Mouse (Mus musculus): ENCODE measurements around the gene Cachd1. TPM values are rescaled to one million over a fixed set of nuclear protein-coding genes. Genes with fewer than 3 reads are reported as not detected.

Cachd1 gene
- polyA plus RNA-seq, 1 experiment from 2014 or later, result 7.0 TPM

DNA sequence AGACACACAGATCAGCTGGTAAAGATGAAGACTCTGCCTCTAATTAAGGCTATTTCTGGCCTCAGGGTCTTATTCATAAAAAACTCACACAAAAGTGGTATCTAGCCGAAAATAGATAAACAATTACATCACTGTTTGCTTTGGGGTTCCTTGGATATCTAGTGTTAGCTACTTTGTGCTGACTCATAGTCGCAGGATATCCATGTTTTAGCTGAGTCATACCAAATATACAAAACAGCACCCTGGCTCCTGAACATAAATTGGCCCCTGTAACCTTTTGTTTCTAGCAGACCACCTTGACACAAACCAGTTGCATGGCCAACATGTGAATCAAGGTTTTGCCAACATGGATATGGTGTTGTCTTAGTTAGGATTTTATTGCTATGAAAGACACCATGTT is 24.2 kb upstream of the Cachd1 start:
- Histone ChIP-seq H3K9ac (ENCODE audit: low read length) (no peak overlapping the region), H3K4me3 (ENCODE audit: low read depth, low read length) (no peak overlapping the region), H3K4me2 (replicated peaks; ENCODE audit: low read depth) (no peak overlapping the region), H3K27me3 (ENCODE audit: control insufficient read depth, insufficient read depth, low read length) (no peaks in the 10 kb centered on the region), H3K4me1 (replicated peaks; ENCODE audit: control insufficient read depth, insufficient read depth) (no peaks in the 10 kb centered on the region), H3K9me3 (ENCODE audit: control insufficient read depth, low read length) (no peaks in the 10 kb centered on the region), H3K27ac (replicated peaks) (no peak overlapping the region), H3K36me3 (ENCODE audit: control insufficient read depth, insufficient read depth, low read length) (no peaks in the 10 kb centered on the region)
- 41% methylated on average over 2 of the region's 2 CpGs for WGBS
- TF ChIP-seq EP300 (optimal IDR thresholded peaks at IDR 0.05) (no peak), CTCF (IDR thresholded peaks at IDR 0.05; ENCODE audit: low read depth) (no peak)
- no peak for DNase-seq (ENCODE audit: low spot score)
- no peak for ATAC-seq (ENCODE audit: low FRiP score, low TSS enrichment)

DNA sequence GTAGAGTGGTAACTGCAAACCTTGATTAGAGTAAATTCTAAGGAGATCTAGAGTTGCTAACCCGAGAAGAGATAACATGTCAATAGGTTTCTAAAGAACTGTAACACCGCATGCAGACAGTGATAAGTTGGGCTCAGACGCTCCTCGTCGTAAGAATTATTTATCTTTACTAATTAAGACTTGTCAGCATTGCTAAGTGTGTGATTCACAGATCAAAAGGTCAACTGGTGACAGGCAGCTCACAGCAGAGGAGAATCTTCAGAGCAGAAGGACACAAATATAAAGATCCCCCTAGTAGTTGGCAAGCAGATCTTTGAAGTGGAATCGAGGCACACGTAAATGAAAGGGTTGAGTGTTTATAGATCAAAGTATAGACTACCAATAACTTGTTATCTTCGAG is 20.8 kb upstream of the Cachd1 start:
- H3K4me3 ChIP-seq (ENCODE audit: low read depth, low read length), result no peak overlapping the region
- H3K4me1 ChIP-seq (replicated peaks; ENCODE audit: control insufficient read depth, insufficient read depth), result no peaks in the 10 kb centered on the region
- H3K27me3 ChIP-seq (ENCODE audit: control insufficient read depth, insufficient read depth, low read length), result no peaks in the 10 kb centered on the region
- DNase-seq (ENCODE audit: low spot score) (no peak), ATAC-seq (ENCODE audit: low FRiP score, low TSS enrichment) (no peak)
- H3K9ac ChIP-seq (ENCODE audit: low read length), result no peak overlapping the region
- 38% methylated on average over 8 of the region's 8 CpGs for WGBS
- TF ChIP-seq EP300 (optimal IDR thresholded peaks at IDR 0.05) (no peak), CTCF (IDR thresholded peaks at IDR 0.05; ENCODE audit: low read depth) (no peak)
- no peak overlapping the region for H3K27ac ChIP-seq (replicated peaks)
- no peak overlapping the region for H3K4me2 ChIP-seq (replicated peaks; ENCODE audit: low read depth)
- no peaks in the 10 kb centered on the region for H3K36me3 ChIP-seq (ENCODE audit: control insufficient read depth, insufficient read depth, low read length)
- no peaks in the 10 kb centered on the region for H3K9me3 ChIP-seq (ENCODE audit: control insufficient read depth, low read length)

DNA sequence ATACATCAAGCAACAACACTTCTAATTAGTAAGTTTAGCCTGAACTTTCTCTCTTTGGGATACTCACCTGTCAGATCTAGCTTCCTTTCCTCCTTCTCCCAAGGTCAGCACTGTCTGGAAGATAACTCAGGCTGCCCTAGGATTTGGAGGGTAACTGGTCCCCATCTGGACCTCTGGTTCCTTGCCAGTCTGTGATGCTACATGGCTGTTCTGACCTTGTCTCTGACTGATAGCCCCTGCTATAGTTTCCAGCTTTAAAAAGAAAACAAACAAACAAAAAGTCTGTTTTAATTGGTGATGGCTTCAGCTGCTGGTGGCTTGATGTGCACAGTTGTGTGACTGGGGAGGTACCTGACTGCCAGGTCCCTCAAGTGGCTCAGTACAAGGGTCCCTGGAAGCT is 20.0 kb upstream of the Cachd1 start:
- H3K9me3 ChIP-seq (ENCODE audit: control insufficient read depth, low read length), result no peaks in the 10 kb centered on the region
- DNase-seq (ENCODE audit: low spot score), result no peak
- no peaks in the 10 kb centered on the region for H3K4me1 ChIP-seq (replicated peaks; ENCODE audit: control insufficient read depth, insufficient read depth)
- no peak for ATAC-seq (ENCODE audit: low FRiP score, low TSS enrichment)
- no peak overlapping the region for H3K27ac ChIP-seq (replicated peaks)
- H3K27me3 ChIP-seq (ENCODE audit: control insufficient read depth, insufficient read depth, low read length), result no peaks in the 10 kb centered on the region
- H3K36me3 ChIP-seq (ENCODE audit: control insufficient read depth, insufficient read depth, low read length), result no peaks in the 10 kb centered on the region
- no peak for TF ChIP-seq CTCF (IDR thresholded peaks at IDR 0.05; ENCODE audit: low read depth)
- TF ChIP-seq EP300 (optimal IDR thresholded peaks at IDR 0.05), result no peak
- H3K4me3 ChIP-seq (ENCODE audit: low read depth, low read length), result no peak overlapping the region
- no peak overlapping the region for H3K9ac ChIP-seq (ENCODE audit: low read length)
- no peak overlapping the region for H3K4me2 ChIP-seq (replicated peaks; ENCODE audit: low read depth)

DNA sequence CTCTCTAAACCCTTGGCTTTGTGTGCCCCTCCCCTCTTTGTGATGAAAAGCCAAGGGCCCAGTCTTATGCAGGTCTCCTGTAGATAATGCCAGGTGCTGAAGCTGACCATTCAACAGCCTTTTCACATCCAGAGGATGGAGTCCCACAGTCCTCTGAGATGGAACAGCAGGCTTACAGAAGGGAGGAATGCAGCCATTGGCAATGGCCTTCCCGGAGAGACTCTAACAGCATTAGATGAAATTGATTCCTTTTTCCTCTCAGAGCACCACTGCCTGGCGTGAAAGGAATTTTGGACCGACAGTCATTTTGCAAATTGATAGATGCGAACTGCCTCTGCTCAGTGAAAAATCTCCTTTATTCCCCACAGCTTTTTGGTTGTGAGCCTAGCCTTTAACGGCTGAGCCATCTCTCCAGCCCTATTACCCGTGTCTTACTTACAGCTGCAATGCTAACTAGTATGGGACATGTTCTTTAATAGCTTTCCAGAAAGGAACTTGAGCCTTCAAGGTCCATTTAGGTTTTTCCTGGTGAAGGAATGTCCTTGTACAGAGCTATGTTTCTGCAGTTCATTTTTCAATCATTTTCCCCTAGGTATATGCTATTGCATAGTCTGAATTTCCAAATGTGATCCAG is 18.1 kb upstream of the Cachd1 start:
- TF ChIP-seq CTCF (IDR thresholded peaks at IDR 0.05; ENCODE audit: low read depth), result no peak
- TF ChIP-seq EP300 (optimal IDR thresholded peaks at IDR 0.05), result no peak
- DNase-seq (ENCODE audit: low spot score) (no peak), ATAC-seq (ENCODE audit: low FRiP score, low TSS enrichment) (no peak)
- Histone ChIP-seq H3K27me3 (ENCODE audit: control insufficient read depth, insufficient read depth, low read length) (no peaks in the 10 kb centered on the region), H3K4me1 (replicated peaks; ENCODE audit: control insufficient read depth, insufficient read depth) (no peaks in the 10 kb centered on the region), H3K4me3 (ENCODE audit: low read depth, low read length) (no peak overlapping the region), H3K9me3 (ENCODE audit: control insufficient read depth, low read length) (no peaks in the 10 kb centered on the region), H3K36me3 (ENCODE audit: control insufficient read depth, insufficient read depth, low read length) (no peaks in the 10 kb centered on the region), H3K27ac (replicated peaks) (no peak overlapping the region), H3K9ac (ENCODE audit: low read length) (no peak overlapping the region), H3K4me2 (replicated peaks; ENCODE audit: low read depth) (no peak overlapping the region)
- 68% methylated on average over 6 of the region's 6 CpGs for WGBS

DNA sequence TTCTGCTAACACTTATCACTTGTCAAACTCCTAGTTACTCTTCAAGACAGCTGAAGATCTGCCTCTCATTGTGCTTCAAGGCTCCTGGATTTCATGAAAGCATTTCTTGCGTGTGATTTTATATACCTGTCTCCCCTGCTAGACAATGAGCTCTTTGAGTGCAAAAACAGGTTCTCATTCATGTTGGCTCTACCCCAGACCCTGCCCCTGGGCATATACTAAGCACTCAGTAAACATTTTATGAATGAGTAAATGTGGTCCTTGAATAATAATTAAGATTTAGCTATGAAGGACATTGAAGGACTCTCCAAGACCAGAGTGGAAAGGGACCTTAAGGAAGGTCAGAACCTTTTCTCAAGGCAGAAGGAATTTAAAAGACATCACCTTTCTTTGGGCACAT is 16.9 kb upstream of the Cachd1 start:
- H3K27me3 ChIP-seq (ENCODE audit: control insufficient read depth, insufficient read depth, low read length), result no peaks in the 10 kb centered on the region
- DNase-seq (ENCODE audit: low spot score) (no peak), ATAC-seq (ENCODE audit: low FRiP score, low TSS enrichment) (no peak)
- no peaks in the 10 kb centered on the region for H3K36me3 ChIP-seq (ENCODE audit: control insufficient read depth, insufficient read depth, low read length)
- TF ChIP-seq CTCF (IDR thresholded peaks at IDR 0.05; ENCODE audit: low read depth), result no peak
- TF ChIP-seq EP300 (optimal IDR thresholded peaks at IDR 0.05), result no peak
- no peak overlapping the region for H3K27ac ChIP-seq (replicated peaks)
- H3K4me1 ChIP-seq (replicated peaks; ENCODE audit: control insufficient read depth, insufficient read depth), result no peaks in the 10 kb centered on the region
- H3K9me3 ChIP-seq (ENCODE audit: control insufficient read depth, low read length), result no peaks in the 10 kb centered on the region
- no peak overlapping the region for H3K9ac ChIP-seq (ENCODE audit: low read length)
- H3K4me3 ChIP-seq (ENCODE audit: low read depth, low read length), result no peak overlapping the region
- H3K4me2 ChIP-seq (replicated peaks; ENCODE audit: low read depth), result no peak overlapping the region
- WGBS, result 70% methylated on average over 1 of the region's 1 CpGs

DNA sequence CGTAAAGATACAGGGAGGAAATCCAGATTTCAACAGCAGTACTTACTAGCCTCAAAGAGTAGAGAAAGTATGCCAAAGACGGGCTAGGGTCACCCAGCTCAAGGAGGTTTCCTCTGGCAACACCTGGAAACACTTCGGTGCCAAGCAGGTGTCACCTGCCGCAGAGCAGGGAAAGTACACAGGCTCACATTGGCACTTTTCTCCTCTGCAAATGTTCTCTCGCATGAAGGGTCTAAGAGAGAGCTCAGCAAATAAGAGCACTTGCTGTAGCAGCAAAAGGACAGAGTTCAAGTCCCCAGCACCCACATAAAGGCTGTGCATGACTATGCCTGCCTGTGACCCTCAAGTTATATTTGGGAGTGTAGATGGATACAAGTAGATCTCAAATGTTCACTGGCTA is 16.1 kb upstream of the Cachd1 start:
- Histone ChIP-seq H3K4me2 (replicated peaks; ENCODE audit: low read depth) (no peak overlapping the region), H3K4me1 (replicated peaks; ENCODE audit: control insufficient read depth, insufficient read depth) (no peaks in the 10 kb centered on the region), H3K27me3 (ENCODE audit: control insufficient read depth, insufficient read depth, low read length) (no peaks in the 10 kb centered on the region), H3K4me3 (ENCODE audit: low read depth, low read length) (no peak overlapping the region), H3K9ac (ENCODE audit: low read length) (no peak overlapping the region), H3K9me3 (ENCODE audit: control insufficient read depth, low read length) (no peaks in the 10 kb centered on the region), H3K27ac (replicated peaks) (no peak overlapping the region), H3K36me3 (ENCODE audit: control insufficient read depth, insufficient read depth, low read length) (no peaks in the 10 kb centered on the region)
- no peak for DNase-seq (ENCODE audit: low spot score)
- 84% methylated on average over 5 of the region's 5 CpGs for WGBS
- no peak for ATAC-seq (ENCODE audit: low FRiP score, low TSS enrichment)
- no peak for TF ChIP-seq EP300 (optimal IDR thresholded peaks at IDR 0.05)
- TF ChIP-seq CTCF (IDR thresholded peaks at IDR 0.05; ENCODE audit: low read depth), result no peak

Data from stomach, postnatal 0 days (tissue).